ENCODE assay signal across 23 mouse cellular contexts in the genomic region with DNA sequence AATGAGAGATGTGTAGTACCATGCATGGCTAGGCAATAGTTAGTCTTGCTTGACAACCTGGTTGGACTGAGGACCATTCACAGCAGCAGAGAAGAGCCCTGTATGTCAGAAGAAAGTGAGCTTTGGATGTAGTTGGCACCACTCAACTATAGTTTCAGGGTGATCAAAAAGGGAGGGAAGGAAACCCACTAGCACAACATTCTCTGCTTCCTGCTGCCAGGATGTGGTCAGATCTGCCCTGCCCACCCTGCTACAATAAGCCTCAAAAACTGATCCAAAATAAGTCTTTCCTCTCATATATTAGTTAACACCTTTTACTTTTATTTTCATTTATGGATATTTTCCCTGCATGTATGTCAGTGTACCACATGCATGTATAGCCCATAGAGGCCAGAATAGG.
"Had no signal": no experiment of that assay in that cellular context is flagged by ENCODE, and none has a peak within 500 bp of the region (broad histone marks: within the 10 kb centered on the region; RNA-seq: fewer than 3 reads in every experiment).

No protein-coding gene starts in this region.

- H3K4me3 ChIP-seq: kidney, embryonic 15.5 days; limb, embryonic 10.5 days; limb, embryonic 13.5 days; liver, embryonic 12.5 days; liver, embryonic 15.5 days; lung, embryonic 15.5 days; neural tube, embryonic 12.5 days; neural tube, embryonic 15.5 days had no signal

- H3K27ac ChIP-seq: kidney, embryonic 15.5 days; limb, embryonic 10.5 days; limb, embryonic 13.5 days; liver, embryonic 12.5 days; liver, embryonic 15.5 days; lung, embryonic 15.5 days; neural tube, embryonic 12.5 days; neural tube, embryonic 15.5 days; stomach, postnatal 0 days had no signal

- H3K4me1 ChIP-seq: kidney, embryonic 15.5 days; limb, embryonic 10.5 days; limb, embryonic 13.5 days; liver, embryonic 12.5 days; liver, embryonic 15.5 days; lung, embryonic 15.5 days had no signal

- ATAC-seq: liver, embryonic 12.5 days had no signal

- H3K36me3 ChIP-seq: kidney, embryonic 15.5 days; limb, embryonic 10.5 days; limb, embryonic 13.5 days; liver, embryonic 12.5 days; liver, embryonic 15.5 days; lung, embryonic 15.5 days; neural tube, embryonic 12.5 days; neural tube, embryonic 15.5 days had no signal

- H3K9me3 ChIP-seq: kidney, embryonic 15.5 days; limb, embryonic 10.5 days; limb, embryonic 13.5 days; liver, embryonic 12.5 days; liver, embryonic 15.5 days; lung, embryonic 15.5 days; neural tube, embryonic 12.5 days; neural tube, embryonic 15.5 days had no signal

- H3K27me3 ChIP-seq: kidney, embryonic 15.5 days; limb, embryonic 13.5 days; liver, embryonic 12.5 days; liver, embryonic 15.5 days; lung, embryonic 15.5 days; neural tube, embryonic 12.5 days; neural tube, embryonic 15.5 days had no signal

- DNase-seq: kidney, adult 8-10 months; kidney, postnatal 10 days; kidney, postnatal 36 days; liver; lung, adult 18-20 months; lung, postnatal 10 days; lung, postnatal 4 days; midbrain, embryonic 14.5 days; right cerebral cortex, adult 18-20 months; right cerebral cortex, postnatal 14 days; right cerebral cortex, postnatal 4 days; thymus, adult 2 months; thymus, postnatal 14 days; thymus, postnatal 4 days had no signal
